Mouse (Mus musculus) spleen, postnatal 10 days (tissue): ENCODE measurements around the gene Hbb-bh1.
"Not testable (repeated sequence)": the region's sequence is repeated elsewhere in the genome, so short reads cannot be mapped to it uniquely, and the experiment has no call there.

Experiments used
- DNase-seq, 2 experiments: peaks; one replicate each; pipeline ENCODE4 v3.0.0; 2021 to 2022; ENCODE audit warnings: low spot score in 2 of 2

The Hbb-bh1 gene

GRCm38 (mm10) chr7:103843034-103843433 is at the start of gene Hbb-bh1:
Hbb-bh1 (minus strand) TSS chr7:103843164.
- DNase-seq, result no peak

GRCm38 (mm10) chr7:103886152-103886551 is 43.2 kb upstream of the Hbb-bh1 start, which contains the start of gene Olfr66:
Olfr66 (minus strand) TSS chr7:103886252.
- no peak for DNase-seq

GRCm38 (mm10) chr7:103877093-103877492 is 34.1 kb upstream of the Hbb-bh1 start:
- no peak for DNase-seq

GRCm38 (mm10) chr7:103874451-103874850 is 31.5 kb upstream of the Hbb-bh1 start:
- no peak for DNase-seq

- peak in 1 of 2 experiments; percentile 55 for DNase-seq
Measured at GRCm38 (mm10) chr7:103873064-103873463, 30.1 kb upstream of the Hbb-bh1 start.

GRCm38 (mm10) chr7:103870667-103871066 is 27.7 kb upstream of the Hbb-bh1 start:
- DNase-seq, result peak in 1 of 2 experiments; percentile 62

- peak in 1 of 2 experiments; percentile 49 for DNase-seq
Measured at GRCm38 (mm10) chr7:103865716-103866115, 22.8 kb upstream of the Hbb-bh1 start.

GRCm38 (mm10) chr7:103861531-103861930 is 18.6 kb upstream of the Hbb-bh1 start:
- no peak for DNase-seq

- peak; percentile 77 to 91 for DNase-seq
Measured at GRCm38 (mm10) chr7:103860855-103861254, 17.9 kb upstream of the Hbb-bh1 start.

- DNase-seq, result peak in 1 of 2 experiments; percentile 81
Measured at GRCm38 (mm10) chr7:103859076-103859475, 16.1 kb upstream of the Hbb-bh1 start.

- no peak for DNase-seq
Measured at GRCm38 (mm10) chr7:103854669-103855068, 11.7 kb upstream of the Hbb-bh1 start.

GRCm38 (mm10) chr7:103853090-103853489 is 10.1 kb upstream of the Hbb-bh1 start, which contains the start of gene Hbb-y:
Hbb-y (minus strand) TSS chr7:103853216.
- DNase-seq, result no peak

GRCm38 (mm10) chr7:103844525-103845325 is 1.8 kb upstream of the Hbb-bh1 start:
- no peak for DNase-seq

GRCm38 (mm10) chr7:103840268-103840667 is 2.7 kb downstream of the Hbb-bh1 start, which contains the start of gene Hbb-bh2:
Hbb-bh2 (minus strand) TSS chr7:103840520.
- DNase-seq, result no peak

GRCm38 (mm10) chr7:103827808-103828207 is 15.2 kb downstream of the Hbb-bh1 start, which contains the start of gene Hbb-bs:
Hbb-bs (minus strand) TSS chr7:103828096.
- DNase-seq, result peak; percentile 83 to 85

GRCm38 (mm10) chr7:103827139-103827538 is 15.8 kb downstream of the Hbb-bh1 start:
- DNase-seq, result not testable (repeated sequence)

GRCm38 (mm10) chr7:103826255-103826887 is 16.6 kb downstream of the Hbb-bh1 start:
- DNase-seq, result peak; percentile 52 to 66

- DNase-seq, result peak in 1 of 2 experiments; percentile 39
Measured at GRCm38 (mm10) chr7:103825536-103826254, 17.3 kb downstream of the Hbb-bh1 start.

GRCm38 (mm10) chr7:103824597-103824996 is 18.4 kb downstream of the Hbb-bh1 start:
- no peak for DNase-seq

GRCm38 (mm10) chr7:103815085-103815484 is 27.9 kb downstream of the Hbb-bh1 start:
- DNase-seq, result not testable (repeated sequence)

GRCm38 (mm10) chr7:103813766-103814165 is 29.2 kb downstream of the Hbb-bh1 start, which contains the start of gene Hbb-bt:
Hbb-bt (minus strand) TSS chr7:103813996.
- DNase-seq, result peak; percentile 82 to 84

- DNase-seq, result not testable (repeated sequence)
Measured at GRCm38 (mm10) chr7:103813152-103813551, 29.8 kb downstream of the Hbb-bh1 start.
